Mouse (Mus musculus) cerebellum, postnatal 14 days (tissue): ENCODE measurements around the gene Itsn1.
A peak's percentile ranks its signal among the peaks of the same experiment; 100 is the strongest.

Experiments used
- DNase-seq, 2 experiments: peaks; one replicate each; pipeline ENCODE4 v3.0.0; 2021; ENCODE audit warnings: mixed read lengths in 2 of 2

Itsn1 gene

GRCm38 (mm10) chr16:91848906-91849603, 120.0 kb downstream of the Itsn1 start:
- DNase-seq, result no peak

GRCm38 (mm10) chr16:91850175-91850574, 121.1 kb downstream of the Itsn1 start:
- DNase-seq, result no peak

- DNase-seq, result no peak
Observed at GRCm38 (mm10) chr16:91851456-91852231, 122.6 kb downstream of the Itsn1 start.

GRCm38 (mm10) chr16:91852753-91853152, 123.7 kb downstream of the Itsn1 start:
- no peak for DNase-seq

- no peak for DNase-seq
Observed at GRCm38 (mm10) chr16:91853223-91853622, 124.1 kb downstream of the Itsn1 start.

- DNase-seq, result no peak
Observed at GRCm38 (mm10) chr16:91858695-91859094, 129.6 kb downstream of the Itsn1 start.

GRCm38 (mm10) chr16:91859203-91859602, 130.1 kb downstream of the Itsn1 start:
- DNase-seq, result peak in 1 of 2 experiments; percentile 70

GRCm38 (mm10) chr16:91859958-91860357, 130.9 kb downstream of the Itsn1 start:
- no peak for DNase-seq

GRCm38 (mm10) chr16:91860471-91861125, 131.5 kb downstream of the Itsn1 start:
- DNase-seq, result peak in 1 of 2 experiments; percentile 54

- DNase-seq, result peak; percentile 53 to 56
Observed at GRCm38 (mm10) chr16:91861784-91862371, 132.8 kb downstream of the Itsn1 start.

GRCm38 (mm10) chr16:91862836-91863235, 133.8 kb downstream of the Itsn1 start:
- DNase-seq, result no peak

- DNase-seq, result no peak
Observed at GRCm38 (mm10) chr16:91864646-91865332, 135.7 kb downstream of the Itsn1 start.

- DNase-seq, result peak in 1 of 2 experiments; percentile 67
Observed at GRCm38 (mm10) chr16:91865570-91866257, 136.6 kb downstream of the Itsn1 start.

GRCm38 (mm10) chr16:91866258-91866634, 137.2 kb downstream of the Itsn1 start:
- no peak for DNase-seq

GRCm38 (mm10) chr16:91867672-91868071, 138.6 kb downstream of the Itsn1 start:
- DNase-seq, result peak; percentile 77 to 83

- DNase-seq, result peak; percentile 85 to 88
Observed at GRCm38 (mm10) chr16:91868943-91869911, 140.1 kb downstream of the Itsn1 start.

GRCm38 (mm10) chr16:91870158-91870582, 141.1 kb downstream of the Itsn1 start:
- DNase-seq, result no peak

- DNase-seq, result no peak
Observed at GRCm38 (mm10) chr16:91871188-91871587, 142.1 kb downstream of the Itsn1 start.

- DNase-seq, result no peak
Observed at GRCm38 (mm10) chr16:91873695-91874094, 144.6 kb downstream of the Itsn1 start.

- peak in 1 of 2 experiments; percentile 9 for DNase-seq
Observed at GRCm38 (mm10) chr16:91875567-91876344, 146.7 kb downstream of the Itsn1 start.
